ENCODE assay signal across 22 mouse cellular contexts in the genomic region with DNA sequence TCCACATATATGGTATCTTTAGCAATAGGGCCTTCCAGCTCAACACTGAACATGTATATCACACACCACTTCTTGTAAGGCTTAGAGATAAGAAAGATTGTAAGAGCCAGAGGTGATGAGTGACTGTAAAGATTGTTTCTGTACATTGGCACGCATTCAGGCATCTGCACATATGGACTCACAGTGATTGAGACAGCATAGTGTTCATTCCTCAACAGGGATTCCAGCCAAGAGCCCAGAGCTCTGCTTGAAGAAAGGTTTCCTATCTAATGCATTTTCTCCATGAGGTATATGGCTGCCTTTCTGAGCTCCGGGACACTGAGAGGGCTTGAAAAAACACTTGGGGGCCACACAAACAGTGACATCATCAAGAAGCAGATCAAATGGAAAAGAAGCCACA.
"Had no signal": no experiment of that assay in that cellular context is flagged by ENCODE, and none has a peak within 500 bp of the region (broad histone marks: within the 10 kb centered on the region; RNA-seq: fewer than 3 reads in every experiment).

No protein-coding gene starts in this region.

- H3K4me3 ChIP-seq: liver, embryonic 13.5 days; liver, embryonic 15.5 days; megakaryocyte, embryonic 14.5 days; midbrain, embryonic 13.5 days; midbrain, embryonic 15.5 days; neural tube, embryonic 13.5 days; neural tube, embryonic 15.5 days; stomach, embryonic 15.5 days had no signal

- H3K9me3 ChIP-seq: liver, embryonic 13.5 days; liver, embryonic 15.5 days; megakaryocyte, embryonic 14.5 days; midbrain, embryonic 13.5 days; midbrain, embryonic 15.5 days; neural tube, embryonic 13.5 days; neural tube, embryonic 15.5 days; stomach, embryonic 15.5 days had no signal

- H3K36me3 ChIP-seq: liver, embryonic 13.5 days; liver, embryonic 15.5 days; midbrain, embryonic 13.5 days; midbrain, embryonic 15.5 days; neural tube, embryonic 13.5 days; neural tube, embryonic 15.5 days; stomach, embryonic 15.5 days had no signal

- DNase-seq: liver, embryonic 13.5 days; liver, postnatal 0 days; lung, postnatal 14 days; retina, postnatal 1 day; right cerebral cortex, adult 18-20 months; right cerebral cortex, postnatal 25 days; right cerebral cortex, postnatal 4 days; spleen, adult 18-20 months; thymus, adult 18-20 months; thymus, postnatal 14 days; thymus, postnatal 36 days had no signal

- H3K27ac ChIP-seq: liver, embryonic 13.5 days; liver, embryonic 15.5 days; macrophage; midbrain, embryonic 13.5 days; midbrain, embryonic 15.5 days; neural tube, embryonic 13.5 days; neural tube, embryonic 15.5 days; stomach, embryonic 15.5 days had no signal

- H3K4me2 ChIP-seq: liver, embryonic 11.5 days; liver, embryonic 13.5 days; liver, embryonic 15.5 days; midbrain, embryonic 11.5 days; midbrain, embryonic 13.5 days; midbrain, embryonic 15.5 days; neural tube, embryonic 13.5 days; neural tube, embryonic 15.5 days; stomach, embryonic 15.5 days had no signal

- ATAC-seq: liver, postnatal 0 days; lung, postnatal 0 days; midbrain, embryonic 13.5 days; midbrain, embryonic 15.5 days had no signal

- H3K27me3 ChIP-seq: liver, embryonic 13.5 days; liver, embryonic 15.5 days; megakaryocyte, embryonic 14.5 days; midbrain, embryonic 13.5 days; midbrain, embryonic 15.5 days; neural tube, embryonic 13.5 days; neural tube, embryonic 15.5 days; stomach, embryonic 15.5 days had no signal

- H3K9ac ChIP-seq: liver, embryonic 13.5 days; liver, embryonic 15.5 days; liver, postnatal 0 days; midbrain, embryonic 13.5 days; midbrain, embryonic 15.5 days; neural tube, embryonic 13.5 days; neural tube, embryonic 15.5 days; stomach, embryonic 15.5 days had no signal

- H3K4me1 ChIP-seq: liver, embryonic 13.5 days; liver, embryonic 15.5 days; megakaryocyte, embryonic 14.5 days; stomach, embryonic 15.5 days had no signal
